Comparison of ENCODE assay signal across 9 mouse cellular contexts in the genomic region with DNA sequence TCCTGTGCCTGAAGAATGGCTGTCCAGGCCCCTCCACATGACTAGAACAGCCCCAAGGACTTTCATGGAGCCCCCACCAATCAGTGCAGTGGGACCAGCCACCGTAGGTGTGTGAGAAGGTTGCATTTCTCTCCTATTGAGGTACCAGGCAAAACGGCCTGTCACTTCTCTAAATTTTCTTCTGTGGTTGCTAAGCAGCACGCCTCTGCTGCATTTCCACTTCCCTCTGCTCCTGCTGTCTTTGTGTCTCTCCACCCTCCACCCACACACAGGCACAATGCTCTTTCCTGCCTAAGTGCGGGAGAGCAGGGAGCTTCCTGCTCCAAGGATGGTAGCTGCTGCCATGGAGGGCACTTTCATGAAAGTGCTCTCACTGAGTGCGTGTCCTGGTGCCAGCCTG. TPM values are rescaled to one million over a fixed set of nuclear protein-coding genes. Genes with fewer than 3 reads are reported as not detected.
DNase-seq lines count a peak whose midpoint lies in the region; ATAC-seq and TF ChIP-seq lines count a peak whose summit lies in the region.
"Had no signal": no experiment of that assay in that cellular context is flagged by ENCODE, and none has a peak within 500 bp of the region (broad histone marks: within the 10 kb centered on the region; RNA-seq: fewer than 3 reads in every experiment).

No protein-coding gene starts in this region.

- peaks cover 18% of the 10 kb centered on the region for H3K4me1 ChIP-seq in intestine, embryonic 16.5 days (ENCODE audit: control insufficient read depth, insufficient read depth, low read length)
- no peaks in the 10 kb centered on the region; the same call in 1 of the 2 replicates for H3K4me1 ChIP-seq in intestine, postnatal 0 days (replicated peaks; ENCODE audit: control insufficient read depth, insufficient read depth, low read length)
- peaks cover 12% of the 10 kb centered on the region for H3K4me1 ChIP-seq in neural tube, embryonic 15.5 days

- H3K36me3 ChIP-seq in intestine, embryonic 16.5 days (ENCODE audit: control insufficient read depth, insufficient read depth, low read length), result no peaks in the 10 kb centered on the region
- H3K36me3 ChIP-seq in intestine, postnatal 0 days (ENCODE audit: control insufficient read depth, insufficient read depth), result no peaks in the 10 kb centered on the region
- no peaks in the 10 kb centered on the region for H3K36me3 ChIP-seq in neural tube, embryonic 15.5 days
- H3K36me3 ChIP-seq: midbrain, embryonic 12.5 days had no signal

- no peak for TF ChIP-seq CTCF in intestine, postnatal 0 days (IDR thresholded peaks at IDR 0.05; ENCODE audit: low read depth)

- DNase-seq in left cerebral cortex, adult 8-10 months (ENCODE audit: low spot score in 2 of 2), result peak; percentile 64 to 95
- no peak for DNase-seq in urinary bladder, postnatal 14 days (ENCODE audit: low spot score)
- no peak for DNase-seq in embryo, embryonic 10 days (ENCODE audit: low spot score)
- no peak for DNase-seq in spleen, adult 18-20 months

- 49% methylated on average over 5 of the region's 5 CpGs for WGBS in intestine, embryonic 16.5 days
- 60% methylated on average over 5 of the region's 5 CpGs for WGBS in intestine, postnatal 0 days
- 28% methylated on average over 5 of the region's 5 CpGs for WGBS in neural tube, embryonic 15.5 days

- no peak overlapping the region for H3K9ac ChIP-seq in intestine, embryonic 16.5 days (ENCODE audit: low read depth, low read length)
- H3K9ac ChIP-seq in intestine, postnatal 0 days (ENCODE audit: low read depth, low read length), result no peak overlapping the region
- no peak overlapping the region for H3K9ac ChIP-seq in neural tube, embryonic 15.5 days (replicated peaks)
- H3K9ac ChIP-seq: midbrain, embryonic 12.5 days had no signal

- no peak overlapping the region for H3K4me2 ChIP-seq in intestine, embryonic 16.5 days (ENCODE audit: low read depth, low read length)
- no peak overlapping the region for H3K4me2 ChIP-seq in intestine, postnatal 0 days (replicated peaks; ENCODE audit: low read depth)
- H3K4me2 ChIP-seq in neural tube, embryonic 15.5 days, result no peak overlapping the region
- H3K4me2 ChIP-seq: midbrain, embryonic 12.5 days had no signal

- H3K4me3 ChIP-seq in intestine, embryonic 16.5 days (ENCODE audit: low read length), result no peak overlapping the region
- H3K4me3 ChIP-seq in intestine, postnatal 0 days (ENCODE audit: low read depth, low read length), result no peak overlapping the region
- H3K4me3 ChIP-seq in neural tube, embryonic 15.5 days (replicated peaks), result no peak overlapping the region
- H3K4me3 ChIP-seq: midbrain, embryonic 12.5 days had no signal

- H3K9me3 ChIP-seq in intestine, embryonic 16.5 days (ENCODE audit: control insufficient read depth, low read length), result no peaks in the 10 kb centered on the region
- no peaks in the 10 kb centered on the region for H3K9me3 ChIP-seq in intestine, postnatal 0 days (ENCODE audit: control insufficient read depth)
- no peaks in the 10 kb centered on the region for H3K9me3 ChIP-seq in neural tube, embryonic 15.5 days (replicated peaks)
- H3K9me3 ChIP-seq: midbrain, embryonic 12.5 days had no signal

- H3K27me3 ChIP-seq in intestine, embryonic 16.5 days (replicated peaks; ENCODE audit: control insufficient read depth, insufficient read depth, low read length), result no peaks in the 10 kb centered on the region
- H3K27me3 ChIP-seq in intestine, postnatal 0 days (replicated peaks; ENCODE audit: control insufficient read depth, insufficient read depth, low read length), result no peaks in the 10 kb centered on the region
- H3K27me3 ChIP-seq in neural tube, embryonic 15.5 days (replicated peaks), result no peaks in the 10 kb centered on the region
- H3K27me3 ChIP-seq: midbrain, embryonic 12.5 days had no signal

- 0 out of 2 replicates have a peak overlapping the region, but pooled peaks have one; percentile 8 for H3K27ac ChIP-seq in intestine, embryonic 16.5 days (ENCODE audit: low read length)
- no peak overlapping the region for H3K27ac ChIP-seq in intestine, postnatal 0 days (ENCODE audit: low read depth, low read length)
- peak overlapping the region; percentile 4; the same call in 1 of the 2 replicates for H3K27ac ChIP-seq in neural tube, embryonic 15.5 days (replicated peaks)
- H3K27ac ChIP-seq: midbrain, embryonic 12.5 days had no signal

- no peak for ATAC-seq in intestine, embryonic 16.5 days
- ATAC-seq in intestine, postnatal 0 days, result no peak
- ATAC-seq in frontal cortex, adult (ENCODE audit: low TSS enrichment), result peak; percentile 71
- peak; percentile 78 for ATAC-seq in neural tube, embryonic 15.5 days (ENCODE audit: low FRiP score)

RNA-seq across cellular contexts. Expression of a gene that starts 59.0 kb away (rescaled TPM):
- 15.2 and 17.1 TPM in 2 replicates for polyA plus RNA-seq in intestine, embryonic 16.5 days (2015; fragmentation: Nextera tagmentation; extraction: Ambion mirVana)
- 14.2 and 14.6 TPM in 2 replicates for polyA plus RNA-seq in intestine, postnatal 0 days (2015; fragmentation: Nextera tagmentation; extraction: Ambion mirVana)
- 100 to 1,000 TPM; 168 to 192 (median 172) TPM for total RNA-seq in left cerebral cortex, adult 8-10 months (2022)
- 9.9 and 14.2 TPM in 2 replicates for polyA plus RNA-seq in neural tube, embryonic 15.5 days (2015; fragmentation: Nextera tagmentation; extraction: Ambion mirVana)

Comparison
In these comparisons a context has a peak if more than half of its experiments do, and no peak if none do; other contexts are left out.
1. ATAC-seq: peak in frontal cortex, adult (single experiment) and neural tube, embryonic 15.5 days (single experiment); none in intestine, embryonic 16.5 days (single experiment) and intestine, postnatal 0 days (single experiment).
2. DNase-seq: peak in left cerebral cortex, adult 8-10 months (2 of 2); none in urinary bladder, postnatal 14 days (single experiment), embryo, embryonic 10 days (single experiment) and spleen, adult 18-20 months (0 of 2).